Mouse (Mus musculus): Measurements from ENCODE around the gene Hsd17b1. TPM values are rescaled to one million over a fixed set of nuclear protein-coding genes. Genes with fewer than 3 reads are reported as not detected.

The Hsd17b1 gene
- polyA plus RNA-seq, 1 experiment from 2014 or later: 0.29 TPM

DNA sequence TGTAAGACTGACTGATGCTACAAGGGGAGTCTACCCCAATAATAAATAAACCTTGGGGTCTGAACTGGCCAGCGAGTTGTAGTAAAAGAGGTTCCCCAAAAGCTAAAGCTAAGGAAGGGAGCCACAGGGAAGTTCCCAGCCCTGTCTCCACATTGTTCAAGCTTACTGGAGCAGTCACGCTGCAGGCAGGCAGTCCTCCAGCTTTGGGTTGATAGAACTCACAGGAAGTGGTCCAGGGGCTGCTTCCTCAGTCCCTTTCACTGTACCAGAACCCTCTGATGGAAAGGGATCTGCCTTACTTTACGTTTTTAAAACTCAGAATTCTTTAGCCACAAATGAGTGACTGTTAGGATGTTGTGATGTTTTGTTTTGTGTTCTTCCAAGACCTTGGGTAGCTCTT is 30.7 kb upstream of the Hsd17b1 start:
- Histone ChIP-seq H3K27me3 (no peaks in the 10 kb centered on the region), H3K9ac (no peak overlapping the region), H3K27ac (replicated peaks) (no peak overlapping the region), H3K36me3 (replicated peaks) (peaks cover 100% of the 10 kb centered on the region), H3K4me3 (replicated peaks) (no peak overlapping the region), H3K4me2 (no peak overlapping the region), H3K9me3 (replicated peaks) (no peaks in the 10 kb centered on the region), H3K4me1 (replicated peaks) (peaks cover 8% of the 10 kb centered on the region)
- 55% methylated on average over 3 of the region's 3 CpGs for WGBS (ENCODE audit: insufficient replicate concordance)
- ATAC-seq (ENCODE audit: insufficient read depth): no peak

DNA sequence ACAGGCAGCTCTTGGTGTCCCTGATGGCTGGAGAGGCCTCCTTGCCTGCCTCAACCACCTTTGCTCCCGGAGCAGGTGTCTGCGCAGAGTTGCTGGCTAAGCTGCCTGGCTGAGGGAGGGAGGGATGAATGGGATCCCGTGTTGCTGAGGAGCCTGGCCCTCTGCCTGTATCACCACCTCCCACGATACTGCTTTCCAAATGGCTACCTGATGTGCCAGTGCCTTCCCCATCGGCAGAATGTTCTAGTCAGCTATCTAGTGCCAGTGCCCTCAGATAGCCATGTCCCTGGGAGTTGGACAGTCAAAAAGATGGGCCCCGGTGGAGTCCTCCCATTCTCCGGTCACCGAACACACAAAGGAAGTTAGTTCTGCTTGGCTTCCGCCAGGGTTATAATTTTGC is 27.9 kb upstream of the Hsd17b1 start:
- Histone ChIP-seq H3K9me3 (replicated peaks) (no peaks in the 10 kb centered on the region), H3K4me1 (replicated peaks) (peaks cover 26% of the 10 kb centered on the region), H3K36me3 (replicated peaks) (peaks cover 100% of the 10 kb centered on the region), H3K9ac (no peak overlapping the region), H3K27ac (replicated peaks) (no peak overlapping the region), H3K4me2 (no peak overlapping the region), H3K4me3 (replicated peaks) (no peak overlapping the region), H3K27me3 (no peaks in the 10 kb centered on the region)
- ATAC-seq (ENCODE audit: insufficient read depth): no peak
- 89% methylated on average over 9 of the region's 9 CpGs for WGBS (ENCODE audit: insufficient replicate concordance)

DNA sequence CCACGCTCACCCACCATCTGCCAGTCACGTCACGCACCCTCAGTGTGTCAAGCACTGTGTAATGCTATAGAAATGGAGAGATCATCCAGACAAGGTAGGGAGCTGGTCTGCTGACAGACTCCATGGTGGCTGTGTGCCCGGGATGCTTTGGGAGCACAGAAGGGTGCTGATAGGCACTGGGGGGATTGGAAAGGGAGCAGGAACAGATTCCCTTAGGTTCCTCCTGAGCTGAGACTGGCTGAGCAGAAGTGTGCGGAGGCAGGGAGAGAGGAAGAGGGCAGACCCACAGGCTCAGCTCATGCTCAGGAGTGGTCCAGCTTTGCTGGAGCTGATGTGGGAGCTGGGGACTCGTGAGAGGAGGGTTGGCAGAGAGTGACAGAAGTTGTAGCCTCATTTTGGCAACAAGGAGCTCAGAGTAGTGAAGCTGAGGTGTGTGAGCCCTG is 27.1 kb upstream of the Hsd17b1 start:
- H3K4me1 ChIP-seq (replicated peaks): peaks cover 31% of the 10 kb centered on the region
- H3K27me3 ChIP-seq: no peaks in the 10 kb centered on the region
- H3K4me3 ChIP-seq (replicated peaks): no peak overlapping the region
- H3K36me3 ChIP-seq (replicated peaks): peaks cover 100% of the 10 kb centered on the region
- ATAC-seq (ENCODE audit: insufficient read depth): no peak
- H3K27ac ChIP-seq (replicated peaks): no peak overlapping the region
- H3K4me2 ChIP-seq: no peak overlapping the region
- H3K9ac ChIP-seq: no peak overlapping the region
- no peaks in the 10 kb centered on the region for H3K9me3 ChIP-seq (replicated peaks)
- 82% methylated on average over 6 of the region's 6 CpGs for WGBS (ENCODE audit: insufficient replicate concordance)

DNA sequence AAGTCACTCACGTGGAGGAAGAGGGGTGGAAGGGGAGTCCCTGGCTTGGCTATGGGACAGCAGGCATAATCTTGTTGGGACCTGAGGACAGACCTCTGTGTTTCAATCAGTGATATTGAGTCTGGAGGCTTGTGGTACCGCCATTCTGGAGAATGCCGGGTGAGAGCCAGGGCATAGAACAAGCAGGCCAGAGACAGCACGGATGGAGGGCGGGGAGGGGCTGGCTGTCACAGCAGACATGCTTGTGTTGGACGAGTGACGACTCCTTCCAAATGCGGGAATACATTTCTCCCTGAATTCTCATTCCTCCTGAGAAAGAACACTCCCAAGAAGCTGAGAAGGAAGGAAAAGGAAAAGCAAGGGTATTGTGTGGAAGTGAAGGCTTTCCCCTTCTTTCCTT is 26.6 kb upstream of the Hsd17b1 start:
- H3K27ac ChIP-seq (replicated peaks): peak overlapping the region; percentile 42; the same call in 1 of the 2 replicates

DNA sequence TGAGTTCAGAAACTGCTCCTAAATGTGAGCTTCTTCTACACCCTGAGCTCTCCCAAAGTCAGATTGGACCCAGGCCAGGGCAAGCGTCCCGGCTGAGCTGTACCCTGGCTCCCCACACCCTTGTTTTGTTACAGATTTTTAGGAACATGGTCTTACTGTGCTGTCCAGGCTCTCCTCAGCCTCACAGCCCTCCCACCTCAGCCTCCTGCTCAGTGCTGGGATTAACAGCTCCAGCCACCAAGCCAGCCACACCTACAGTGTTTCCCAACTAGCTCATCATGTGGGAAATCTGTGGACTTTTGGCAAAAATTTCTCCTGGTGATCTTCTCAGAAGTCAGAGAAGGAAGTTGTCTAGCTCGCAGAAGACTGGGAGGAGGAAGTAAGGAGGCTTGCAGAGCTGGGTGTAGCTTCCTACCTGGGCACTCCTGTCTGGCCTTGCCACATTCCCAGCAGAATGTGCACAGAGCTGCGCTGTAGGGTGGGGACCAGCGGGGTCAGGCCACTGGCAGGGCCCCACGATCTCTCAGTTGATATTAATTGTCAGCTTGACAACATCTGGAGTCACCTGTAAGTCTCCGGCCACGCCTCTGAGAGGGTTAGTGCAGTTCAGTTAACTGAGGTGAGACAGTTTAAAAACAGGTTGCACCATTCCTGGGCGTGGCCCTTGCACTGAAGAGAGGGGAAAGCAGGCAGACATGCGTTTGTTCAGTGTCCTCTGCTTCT is 25.3 kb upstream of the Hsd17b1 start:
- WGBS (ENCODE audit: insufficient replicate concordance): 72% methylated on average over 10 of the region's 10 CpGs
- H3K4me2 ChIP-seq: no peak overlapping the region

More for the DNA sequence above, 26.6 kb upstream of the Hsd17b1 start:
- Histone ChIP-seq H3K9ac (no peak overlapping the region), H3K4me3 (replicated peaks) (no peak overlapping the region), H3K27me3 (no peaks in the 10 kb centered on the region), H3K4me1 (replicated peaks) (peaks cover 32% of the 10 kb centered on the region), H3K9me3 (replicated peaks) (no peaks in the 10 kb centered on the region), H3K36me3 (replicated peaks) (peaks cover 100% of the 10 kb centered on the region), H3K4me2 (no peak overlapping the region)
- no peak for ATAC-seq (ENCODE audit: insufficient read depth)
- WGBS (ENCODE audit: insufficient replicate concordance): 83% methylated on average over 8 of the region's 8 CpGs

DNA sequence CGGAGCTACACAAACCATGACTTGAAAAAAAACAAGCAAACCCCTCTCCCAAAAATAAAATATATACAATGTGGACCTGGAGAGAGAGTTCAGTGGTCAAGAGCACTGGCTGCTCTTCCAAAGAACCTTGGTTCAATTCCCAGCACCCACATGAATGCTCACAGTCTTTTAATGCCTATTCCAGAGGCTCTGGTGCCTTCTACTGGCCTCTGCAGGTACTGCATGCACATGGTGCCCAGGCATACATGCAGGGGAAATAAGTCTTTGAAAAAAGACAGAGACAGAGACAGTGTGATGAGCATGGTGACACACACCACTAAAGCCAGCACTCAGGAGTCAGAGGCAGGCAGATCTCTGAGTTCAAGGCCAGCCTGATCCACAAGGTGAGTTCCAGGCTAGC is 24.2 kb upstream of the Hsd17b1 start:
- no peak overlapping the region for H3K4me2 ChIP-seq
- no peak overlapping the region for H3K27ac ChIP-seq (replicated peaks)
- no peaks in the 10 kb centered on the region for H3K9me3 ChIP-seq (replicated peaks)
- H3K4me1 ChIP-seq (replicated peaks): peaks cover 48% of the 10 kb centered on the region
- peaks cover 100% of the 10 kb centered on the region for H3K36me3 ChIP-seq (replicated peaks)
- no peak overlapping the region for H3K4me3 ChIP-seq (replicated peaks)
- no peak overlapping the region for H3K9ac ChIP-seq
- no peak for ATAC-seq (ENCODE audit: insufficient read depth)
- WGBS (ENCODE audit: insufficient replicate concordance): 97% methylated on average over 1 of the region's 1 CpGs
- no peaks in the 10 kb centered on the region for H3K27me3 ChIP-seq

More for the DNA sequence above, 25.3 kb upstream of the Hsd17b1 start:
- H3K4me3 ChIP-seq (replicated peaks): no peak overlapping the region
- H3K36me3 ChIP-seq (replicated peaks): peaks cover 100% of the 10 kb centered on the region
- no peaks in the 10 kb centered on the region for H3K9me3 ChIP-seq (replicated peaks)
- peaks cover 41% of the 10 kb centered on the region for H3K4me1 ChIP-seq (replicated peaks)
- H3K27me3 ChIP-seq: no peaks in the 10 kb centered on the region
- peak overlapping the region; percentile 42; the same call in 1 of the 2 replicates for H3K27ac ChIP-seq (replicated peaks)
- no peak overlapping the region for H3K9ac ChIP-seq
- no peak for ATAC-seq (ENCODE audit: insufficient read depth)

DNA sequence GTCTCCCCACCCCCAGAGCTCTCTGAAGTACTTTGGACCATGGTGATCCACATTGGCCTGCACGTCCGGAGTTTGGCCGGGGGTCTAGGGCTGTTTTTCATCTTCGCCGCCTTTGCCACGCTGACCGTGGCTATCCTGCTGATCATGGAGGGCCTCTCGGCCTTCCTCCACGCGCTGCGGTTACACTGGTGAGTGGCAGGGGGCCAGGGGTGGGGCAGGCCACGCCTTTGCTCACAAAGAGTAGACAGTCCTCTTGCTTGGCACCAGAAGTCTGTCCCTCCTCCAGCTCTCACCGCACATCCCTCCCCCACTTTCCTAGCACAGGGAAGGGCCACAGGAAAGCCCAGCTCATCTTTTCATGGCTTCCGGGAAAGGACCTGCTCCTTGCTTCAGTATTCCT is 22.8 kb upstream of the Hsd17b1 start:
- no peaks in the 10 kb centered on the region for H3K9me3 ChIP-seq (replicated peaks)
- H3K27me3 ChIP-seq: no peaks in the 10 kb centered on the region
- H3K27ac ChIP-seq (replicated peaks): no peak overlapping the region
- no peak overlapping the region for H3K4me2 ChIP-seq
- no peak for ATAC-seq (ENCODE audit: insufficient read depth)
- no peak overlapping the region for H3K4me3 ChIP-seq (replicated peaks)
- H3K9ac ChIP-seq: no peak overlapping the region
- H3K36me3 ChIP-seq (replicated peaks): peaks cover 100% of the 10 kb centered on the region
- H3K4me1 ChIP-seq (replicated peaks): peaks cover 55% of the 10 kb centered on the region
- WGBS (ENCODE audit: insufficient replicate concordance): 73% methylated on average over 14 of the region's 14 CpGs

DNA sequence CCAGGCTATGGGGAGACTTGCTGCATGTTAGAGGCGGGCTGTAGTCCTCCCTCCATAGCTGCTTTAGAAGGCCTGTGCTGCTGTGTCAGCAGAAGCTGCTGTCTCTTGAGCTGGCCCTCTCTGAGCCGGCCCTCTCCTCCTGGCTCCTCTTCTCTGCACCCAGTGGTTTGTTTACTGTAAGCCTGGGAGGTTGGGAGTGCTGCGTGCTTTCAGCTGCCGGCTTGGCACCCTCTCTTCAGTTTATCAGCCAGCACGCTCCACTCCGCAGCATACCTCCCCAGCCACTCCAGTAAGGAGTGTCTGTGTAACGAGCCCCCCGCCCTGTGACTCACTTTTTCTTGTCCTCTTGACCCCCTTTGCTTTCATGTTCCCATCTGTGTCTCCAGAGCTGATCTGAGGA is 21.3 kb upstream of the Hsd17b1 start:
- Histone ChIP-seq H3K27ac (replicated peaks) (peak overlapping the region; percentile 39), H3K4me2 (no peak overlapping the region), H3K4me1 (replicated peaks) (peaks cover 64% of the 10 kb centered on the region), H3K9me3 (replicated peaks) (no peaks in the 10 kb centered on the region), H3K9ac (no peak overlapping the region; the same call in 1 of the 2 replicates), H3K4me3 (replicated peaks) (no peak overlapping the region), H3K36me3 (replicated peaks) (peaks cover 99% of the 10 kb centered on the region), H3K27me3 (no peaks in the 10 kb centered on the region)
- 73% methylated on average over 8 of the region's 8 CpGs for WGBS (ENCODE audit: insufficient replicate concordance)
- no peak for ATAC-seq (ENCODE audit: insufficient read depth)

DNA sequence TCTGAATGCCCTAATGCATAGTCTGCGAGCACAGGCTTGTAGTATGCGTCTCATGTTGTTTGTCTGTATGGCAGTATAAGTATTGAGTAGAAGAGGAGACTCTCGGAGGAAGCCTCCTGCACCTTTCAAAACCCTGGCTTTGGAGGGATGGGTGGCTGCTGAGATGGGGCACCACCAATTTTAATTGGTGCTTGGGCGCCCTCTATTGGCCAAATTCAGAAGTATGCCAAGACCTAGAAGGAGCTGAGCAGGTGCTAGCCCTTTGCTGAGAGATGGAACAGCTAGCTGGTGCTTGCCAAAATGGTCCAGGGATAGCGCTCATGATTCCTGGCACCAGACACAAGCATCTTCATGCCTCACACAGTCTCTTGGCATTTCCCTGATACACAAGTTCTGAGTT is 20.4 kb upstream of the Hsd17b1 start:
- Histone ChIP-seq H3K27me3 (no peaks in the 10 kb centered on the region), H3K27ac (replicated peaks) (no peak overlapping the region), H3K4me2 (no peak overlapping the region), H3K9me3 (replicated peaks) (no peaks in the 10 kb centered on the region), H3K4me1 (replicated peaks) (peaks cover 73% of the 10 kb centered on the region), H3K9ac (no peak overlapping the region), H3K4me3 (replicated peaks) (no peak overlapping the region), H3K36me3 (replicated peaks) (peaks cover 99% of the 10 kb centered on the region)
- WGBS (ENCODE audit: insufficient replicate concordance): 24% methylated on average over 5 of the region's 5 CpGs
- ATAC-seq (ENCODE audit: insufficient read depth): 0 out of 2 replicates have a peak, but pooled peaks have one; percentile 19

DNA sequence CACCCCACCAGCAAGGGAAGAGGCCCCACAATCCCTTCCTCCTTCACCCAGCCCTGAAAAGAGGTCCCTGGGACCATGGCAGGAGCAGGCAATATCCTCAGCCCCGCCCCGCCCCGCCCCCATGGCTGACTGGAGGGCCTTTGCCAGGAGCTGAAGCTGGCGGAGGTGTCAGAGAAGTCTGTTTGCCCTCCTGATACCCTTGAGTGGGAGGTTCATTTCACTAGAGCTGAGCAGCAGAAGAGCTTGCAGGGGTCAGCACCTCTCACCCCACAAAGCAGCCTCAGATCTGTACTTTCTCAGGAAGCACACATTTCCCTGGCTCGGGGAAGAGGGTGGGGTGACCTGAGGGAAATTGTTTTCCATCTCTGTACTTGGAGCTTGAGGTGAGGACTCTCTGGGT is 19.5 kb upstream of the Hsd17b1 start:
- no peak for ATAC-seq (ENCODE audit: insufficient read depth)
- Histone ChIP-seq H3K4me1 (replicated peaks) (peaks cover 74% of the 10 kb centered on the region), H3K27ac (replicated peaks) (no peak overlapping the region), H3K9me3 (replicated peaks) (no peaks in the 10 kb centered on the region), H3K4me2 (no peak overlapping the region), H3K9ac (no peak overlapping the region), H3K27me3 (no peaks in the 10 kb centered on the region), H3K36me3 (replicated peaks) (peaks cover 95% of the 10 kb centered on the region), H3K4me3 (replicated peaks) (no peak overlapping the region)
- WGBS (ENCODE audit: insufficient replicate concordance): 54% methylated on average over 5 of the region's 5 CpGs

DNA sequence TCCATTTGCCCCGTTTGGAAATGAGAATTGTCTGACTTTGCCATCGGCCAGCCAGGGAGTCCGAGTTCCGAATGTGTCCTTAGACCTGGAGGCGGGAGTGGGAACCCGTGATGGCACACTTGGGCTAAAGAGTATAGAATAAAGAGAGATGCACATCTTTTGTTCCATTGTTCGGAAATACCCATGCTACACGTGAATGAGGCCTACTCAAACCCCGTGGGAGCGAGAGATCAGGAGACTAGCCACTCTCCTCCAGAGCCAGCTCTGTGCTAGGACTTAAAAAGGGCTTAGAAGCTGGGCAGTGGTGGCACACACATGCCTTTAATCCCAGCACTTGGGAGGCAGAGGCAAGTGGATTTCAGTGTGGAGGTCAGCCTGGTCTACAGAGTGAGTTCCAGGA is 18.7 kb upstream of the Hsd17b1 start:
- no peaks in the 10 kb centered on the region for H3K9me3 ChIP-seq (replicated peaks)
- H3K4me3 ChIP-seq (replicated peaks): no peak overlapping the region
- H3K4me2 ChIP-seq: no peak overlapping the region
- peak overlapping the region; percentile 38 for H3K27ac ChIP-seq (replicated peaks)
- 86% methylated on average over 10 of the region's 10 CpGs for WGBS (ENCODE audit: insufficient replicate concordance)
- peaks cover 78% of the 10 kb centered on the region for H3K4me1 ChIP-seq (replicated peaks)
- H3K36me3 ChIP-seq (replicated peaks): peaks cover 94% of the 10 kb centered on the region
- no peaks in the 10 kb centered on the region for H3K27me3 ChIP-seq
- H3K9ac ChIP-seq: no peak overlapping the region
- no peak for ATAC-seq (ENCODE audit: insufficient read depth)

DNA sequence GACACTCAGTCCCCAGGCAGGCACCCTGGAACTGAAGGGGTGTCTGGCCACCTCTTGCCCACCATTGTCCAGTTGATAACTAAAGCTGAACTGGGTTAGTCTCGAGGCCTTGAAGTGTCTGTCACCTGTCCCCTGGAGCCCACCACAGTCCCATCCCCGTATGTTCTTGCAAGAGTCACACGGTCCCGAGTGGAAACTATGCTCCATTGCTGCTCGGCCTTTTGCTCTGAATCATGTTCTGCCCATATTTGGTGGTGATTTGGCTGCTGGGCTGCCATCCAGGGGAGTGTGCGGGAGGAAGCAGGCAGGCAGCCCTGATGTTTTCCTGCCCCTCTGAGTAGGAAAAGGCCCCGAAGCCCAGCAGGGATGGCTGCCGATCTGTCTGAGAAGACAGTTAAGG is 18.1 kb upstream of the Hsd17b1 start:
- peaks cover 80% of the 10 kb centered on the region for H3K4me1 ChIP-seq (replicated peaks)
- no peak overlapping the region for H3K9ac ChIP-seq
- no peak overlapping the region for H3K4me3 ChIP-seq (replicated peaks)
- no peak overlapping the region for H3K4me2 ChIP-seq
- H3K27ac ChIP-seq (replicated peaks): peak overlapping the region; percentile 38
- ATAC-seq (ENCODE audit: insufficient read depth): no peak
- H3K36me3 ChIP-seq (replicated peaks): peaks cover 90% of the 10 kb centered on the region
- 69% methylated on average over 8 of the region's 8 CpGs for WGBS (ENCODE audit: insufficient replicate concordance)
- H3K9me3 ChIP-seq (replicated peaks): no peaks in the 10 kb centered on the region
- H3K27me3 ChIP-seq: no peaks in the 10 kb centered on the region
